Mouse (Mus musculus): ENCODE results near the gene Mnat1. TPM values are rescaled to one million over a fixed set of nuclear protein-coding genes. Genes with fewer than 3 reads are reported as not detected.
"Not testable (repeated sequence)": the region's sequence is repeated elsewhere in the genome, so short reads cannot be mapped to it uniquely, and the experiment has no call there.

The Mnat1 gene
- polyA plus RNA-seq, 1 experiment from 2014 or later, result 20.8 TPM

- Histone ChIP-seq H3K4me1 (no peaks in the 10 kb centered on the region), H3K27ac (no peak overlapping the region), H3K27me3 (no peaks in the 10 kb centered on the region), H3K4me3 (no peak overlapping the region), H3K36me3 (ENCODE audit: poor library complexity, severe bottlenecking) (peaks cover 16% of the 10 kb centered on the region), H3K9me3 (replicated peaks) (peaks cover 5% of the 10 kb centered on the region; the same call in 1 of the 2 replicates), H3K4me2 (no peak overlapping the region), H3K9ac (no peak overlapping the region)
- no peak for ATAC-seq
- WGBS, result 89% methylated on average over 12 of the region's 12 CpGs
These were observed 19.8 kb upstream of the Mnat1 start for GRCm38 (mm10) chr12:73103713-73104112.

- Histone ChIP-seq H3K9ac (no peak overlapping the region), H3K27me3 (peaks cover 12% of the 10 kb centered on the region; the same call in 1 of the 2 replicates), H3K27ac (no peak overlapping the region), H3K9me3 (replicated peaks) (peaks cover 5% of the 10 kb centered on the region; the same call in 1 of the 2 replicates), H3K4me2 (no peak overlapping the region), H3K4me1 (peaks cover 19% of the 10 kb centered on the region), H3K4me3 (no peak overlapping the region), H3K36me3 (ENCODE audit: poor library complexity, severe bottlenecking) (peaks cover 13% of the 10 kb centered on the region)
- ATAC-seq, result no peak
- 79% methylated on average over 2 of the region's 2 CpGs for whole genome bisulfite sequencing
These were observed 15.7 kb upstream of the Mnat1 start for GRCm38 (mm10) chr12:73107821-73108220.

GRCm38 (mm10) chr12:73110431-73111111, 12.9 kb upstream of the Mnat1 start:
- ATAC-seq, result no peak
- Histone ChIP-seq H3K27me3 (peaks cover 27% of the 10 kb centered on the region), H3K27ac (no peak overlapping the region), H3K4me3 (peak overlapping the region; percentile 70), H3K4me2 (peak overlapping the region; percentile 99), H3K36me3 (ENCODE audit: poor library complexity, severe bottlenecking) (no peaks in the 10 kb centered on the region), H3K4me1 (peaks cover 22% of the 10 kb centered on the region), H3K9me3 (replicated peaks) (no peaks in the 10 kb centered on the region), H3K9ac (0 out of 2 replicates have a peak overlapping the region, but pooled peaks have one; percentile 21)
- WGBS, result 4% methylated on average over 23 of the region's 23 CpGs

DNA sequence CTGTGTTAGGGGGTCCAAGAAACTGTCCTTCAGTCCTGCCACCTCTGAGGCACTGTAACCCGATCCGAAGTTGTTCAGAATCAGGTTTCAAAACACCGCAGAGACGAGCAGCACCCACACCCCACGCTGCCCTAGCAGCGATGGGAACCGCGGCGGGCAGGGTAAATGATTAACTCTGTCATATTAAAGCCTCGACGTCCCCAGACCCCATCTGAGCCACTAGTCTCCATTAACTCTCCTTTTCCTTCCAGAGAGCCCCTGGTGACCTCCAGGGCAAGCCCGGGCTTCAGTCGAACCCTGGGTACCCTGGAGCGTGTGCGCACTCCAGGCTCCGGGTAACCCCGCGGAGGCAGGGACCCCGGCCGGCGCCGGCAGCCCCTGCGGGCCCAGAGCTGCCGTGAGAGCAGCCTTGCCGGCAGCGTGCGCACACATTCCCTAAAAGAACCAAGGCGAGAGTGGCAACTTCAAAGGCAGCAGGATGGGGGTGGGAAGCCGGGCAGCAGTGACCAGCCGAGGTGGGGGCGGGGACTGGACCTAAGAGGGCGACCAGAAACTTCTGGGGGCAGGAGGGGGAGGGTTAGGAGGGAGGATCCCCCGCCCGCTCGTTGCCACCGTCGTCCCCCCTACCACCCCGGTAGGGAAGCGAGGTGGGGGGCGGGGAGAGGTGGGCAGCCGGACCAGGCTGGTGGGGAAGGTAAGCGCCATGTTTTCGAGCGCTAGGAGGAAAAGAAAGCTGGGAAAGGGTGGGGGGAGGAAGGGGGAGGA, 11.8 kb upstream of the Mnat1 start:
- H3K4me3 ChIP-seq, result peak overlapping the region; percentile 70
- no peaks in the 10 kb centered on the region for H3K36me3 ChIP-seq (ENCODE audit: poor library complexity, severe bottlenecking)
- under 1% methylated on average over 41 of the region's 44 CpGs for WGBS
- H3K4me1 ChIP-seq, result peaks cover 22% of the 10 kb centered on the region
- no peak overlapping the region for H3K27ac ChIP-seq
- peaks cover 29% of the 10 kb centered on the region for H3K27me3 ChIP-seq
- peak overlapping the region; percentile 99 for H3K4me2 ChIP-seq
- no peaks in the 10 kb centered on the region for H3K9me3 ChIP-seq (replicated peaks)
- ATAC-seq, result peak; percentile 65
- peak overlapping the region; percentile 70 for H3K9ac ChIP-seq

GRCm38 (mm10) chr12:73112326-73113087, 11.0 kb upstream of the Mnat1 start:
- peak overlapping the region; percentile 70 for H3K9ac ChIP-seq
- no peaks in the 10 kb centered on the region for H3K36me3 ChIP-seq (ENCODE audit: poor library complexity, severe bottlenecking)
- H3K4me2 ChIP-seq, result peak overlapping the region; percentile 99
- peaks cover 29% of the 10 kb centered on the region for H3K27me3 ChIP-seq
- peaks cover 22% of the 10 kb centered on the region for H3K4me1 ChIP-seq
- no peak overlapping the region for H3K27ac ChIP-seq
- WGBS, result under 1% methylated on average over 62 of the region's 71 CpGs
- peak; percentile 70 for ATAC-seq
- peak overlapping the region; percentile 70 for H3K4me3 ChIP-seq
- no peaks in the 10 kb centered on the region for H3K9me3 ChIP-seq (replicated peaks)

DNA sequence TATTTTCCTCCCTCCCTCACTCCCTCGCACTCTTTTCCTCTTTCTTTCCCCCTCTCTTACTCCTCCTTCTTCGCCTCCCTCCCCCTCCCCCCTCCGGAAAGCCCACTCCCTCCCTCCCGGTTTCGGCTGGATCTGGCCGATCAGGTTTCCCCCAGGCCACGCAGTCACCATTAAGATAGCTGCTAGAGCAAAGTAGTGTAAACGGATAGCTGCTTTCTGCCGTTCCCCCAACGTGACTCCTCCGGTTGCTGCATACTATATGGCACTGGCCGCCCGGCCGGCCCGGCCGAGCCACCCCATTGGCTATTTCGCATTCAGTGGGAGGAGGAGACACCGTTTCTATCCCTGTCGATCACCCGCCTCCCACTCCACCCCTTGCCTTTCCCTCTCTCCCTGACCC, 10.3 kb upstream of the Mnat1 start, which contains the start of gene Six4:
Gene Six4, minus strand, starts transcription at position 261 of the 400 bp plus-strand sequence.
- H3K9ac ChIP-seq, result peak within 1 kb of the TSS; percentile 70
- no peaks in the 10 kb centered on the region for H3K9me3 ChIP-seq (replicated peaks)
- peak within 1 kb of the TSS; percentile 70 for H3K4me3 ChIP-seq
- no peaks in the 10 kb centered on the region for H3K36me3 ChIP-seq (ENCODE audit: poor library complexity, severe bottlenecking)
- H3K4me1 ChIP-seq, result peaks cover 22% of the 10 kb centered on the region
- under 1% methylated on average over 20 of the region's 20 CpGs for WGBS
- peaks cover 29% of the 10 kb centered on the region for H3K27me3 ChIP-seq
- H3K27ac ChIP-seq, result no peak within 1 kb of the TSS
- ATAC-seq, result peak; percentile 85
- H3K4me2 ChIP-seq, result peak within 1 kb of the TSS; percentile 99

- Histone ChIP-seq H3K36me3 (ENCODE audit: poor library complexity, severe bottlenecking) (no peaks in the 10 kb centered on the region), H3K4me2 (no peak overlapping the region), H3K27me3 (no peaks in the 10 kb centered on the region), H3K27ac (no peak overlapping the region), H3K4me3 (no peak overlapping the region), H3K9me3 (replicated peaks) (no peaks in the 10 kb centered on the region), H3K4me1 (peaks cover 14% of the 10 kb centered on the region), H3K9ac (no peak overlapping the region)
- 73% methylated on average over 4 of the region's 4 CpGs for WGBS
- ATAC-seq, result no peak
These were observed 1.7 kb downstream of the Mnat1 start for GRCm38 (mm10) chr12:73125250-73125649.

DNA sequence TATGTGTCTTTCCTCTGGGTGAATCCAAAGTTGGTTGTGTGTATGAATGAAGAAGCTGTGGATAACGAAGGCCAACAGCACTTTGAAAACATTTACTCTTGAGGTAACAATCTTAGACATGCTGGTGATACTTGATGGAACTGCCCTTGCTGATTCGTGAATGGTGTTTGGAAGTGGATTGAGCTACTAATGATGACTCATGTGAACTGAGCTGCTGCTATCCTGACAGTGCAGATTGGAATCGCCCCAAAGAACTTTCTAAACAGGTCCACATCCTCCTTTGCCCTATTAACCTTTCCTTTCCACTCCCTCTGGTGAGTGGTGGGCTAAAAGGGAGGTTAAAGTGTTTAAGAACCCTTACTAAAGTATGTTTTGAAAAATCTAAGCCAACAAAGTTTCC, 17.2 kb downstream of the Mnat1 start:
- Histone ChIP-seq H3K27me3 (no peaks in the 10 kb centered on the region), H3K9me3 (replicated peaks) (no peaks in the 10 kb centered on the region), H3K4me1 (no peaks in the 10 kb centered on the region), H3K27ac (no peak overlapping the region), H3K4me2 (no peak overlapping the region), H3K36me3 (ENCODE audit: poor library complexity, severe bottlenecking) (0 out of 2 replicates have a peak, but pooled peaks cover 3% of the 10 kb centered on the region), H3K9ac (no peak overlapping the region), H3K4me3 (no peak overlapping the region)
- 94% methylated on average over 3 of the region's 3 CpGs for WGBS
- ATAC-seq, result no peak

DNA sequence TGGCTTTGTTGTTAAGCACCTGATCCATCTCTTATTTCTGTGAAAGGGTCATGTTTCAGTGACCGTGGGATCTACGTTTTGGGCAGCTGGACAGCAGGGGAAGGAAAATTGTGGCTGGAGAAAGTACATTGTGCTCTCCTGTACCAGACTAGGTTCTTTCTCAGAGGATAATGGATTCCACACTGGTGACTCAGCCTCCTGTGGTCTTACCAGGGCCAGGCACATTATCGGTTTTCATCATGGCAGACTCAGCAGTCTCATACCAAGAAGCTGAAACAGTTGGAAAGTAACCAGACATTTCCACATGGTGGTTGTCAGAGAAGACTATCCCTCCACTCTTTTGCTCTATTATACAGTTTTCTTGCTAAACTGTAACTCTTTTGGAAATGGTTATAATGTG, 23.7 kb downstream of the Mnat1 start:
- no peaks in the 10 kb centered on the region for H3K27me3 ChIP-seq
- 59% methylated on average over 3 of the region's 3 CpGs for WGBS
- H3K27ac ChIP-seq, result no peak overlapping the region
- H3K4me3 ChIP-seq, result no peak overlapping the region
- no peak overlapping the region for H3K9ac ChIP-seq
- H3K9me3 ChIP-seq (replicated peaks), result no peaks in the 10 kb centered on the region
- H3K4me2 ChIP-seq, result no peak overlapping the region
- H3K4me1 ChIP-seq, result no peaks in the 10 kb centered on the region
- H3K36me3 ChIP-seq (ENCODE audit: poor library complexity, severe bottlenecking), result 0 out of 2 replicates have a peak, but pooled peaks cover 3% of the 10 kb centered on the region
- no peak for ATAC-seq

GRCm38 (mm10) chr12:73151038-73151437, 27.5 kb downstream of the Mnat1 start:
- not testable (repeated sequence) for H3K4me1 ChIP-seq; H3K36me3 ChIP-seq (ENCODE audit: poor library complexity, severe bottlenecking); H3K4me3 ChIP-seq; H3K4me2 ChIP-seq; ATAC-seq; H3K27ac ChIP-seq; H3K9me3 ChIP-seq (replicated peaks); H3K9ac ChIP-seq; H3K27me3 ChIP-seq
- 96% methylated on average over 5 of the region's 5 CpGs for WGBS

DNA sequence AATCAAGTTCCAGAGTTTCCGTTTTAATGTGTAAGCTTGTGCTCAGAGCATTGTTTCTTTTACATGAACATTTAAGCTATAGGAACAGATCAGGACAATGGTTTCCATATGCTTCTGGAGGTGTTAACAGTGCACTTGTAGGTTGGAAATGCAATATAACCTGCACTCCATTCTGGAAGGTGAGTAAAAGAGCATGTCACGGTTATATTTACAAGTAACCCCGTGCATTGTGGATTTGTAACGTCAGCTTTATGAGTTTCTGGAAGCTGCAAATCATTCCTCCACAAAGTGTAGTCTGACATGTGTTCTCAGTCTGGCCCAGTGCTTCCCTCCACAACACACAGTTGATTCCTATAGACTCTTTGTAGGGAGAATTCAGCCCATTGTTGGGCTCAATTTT, 30.6 kb downstream of the Mnat1 start:
- H3K36me3 ChIP-seq (ENCODE audit: poor library complexity, severe bottlenecking), result no peaks in the 10 kb centered on the region
- H3K9me3 ChIP-seq (replicated peaks), result no peaks in the 10 kb centered on the region
- no peak overlapping the region for H3K27ac ChIP-seq
- H3K4me3 ChIP-seq, result no peak overlapping the region
- 95% methylated on average over 4 of the region's 4 CpGs for WGBS
- H3K4me1 ChIP-seq, result no peaks in the 10 kb centered on the region
- no peak overlapping the region for H3K4me2 ChIP-seq
- no peak overlapping the region for H3K9ac ChIP-seq
- no peaks in the 10 kb centered on the region for H3K27me3 ChIP-seq
- no peak for ATAC-seq

DNA sequence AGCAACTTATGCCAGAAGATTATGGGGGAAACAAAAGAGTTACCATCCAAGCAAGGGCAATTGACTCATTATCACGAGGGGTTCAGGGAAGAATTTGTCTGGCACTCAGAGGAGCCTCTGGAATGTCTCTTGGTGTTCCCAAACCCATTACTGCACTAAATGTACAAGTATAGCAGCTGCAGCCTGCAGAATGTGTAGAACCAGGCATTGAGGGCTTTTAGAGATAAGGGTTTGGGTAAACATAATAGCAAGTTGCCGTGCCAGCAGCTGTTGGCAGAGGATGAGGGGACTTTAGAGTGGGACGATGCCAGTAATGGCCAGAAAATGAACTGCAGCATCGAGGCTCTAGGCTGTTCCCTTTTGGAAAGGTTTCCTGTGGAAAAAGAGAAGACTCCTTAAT, 36.8 kb downstream of the Mnat1 start:
- H3K36me3 ChIP-seq (ENCODE audit: poor library complexity, severe bottlenecking), result no peaks in the 10 kb centered on the region
- H3K9ac ChIP-seq, result no peak overlapping the region
- no peak overlapping the region for H3K4me3 ChIP-seq
- no peak overlapping the region for H3K27ac ChIP-seq
- no peaks in the 10 kb centered on the region for H3K27me3 ChIP-seq
- WGBS, result 56% methylated on average over 4 of the region's 4 CpGs
- H3K4me1 ChIP-seq, result peaks cover 8% of the 10 kb centered on the region
- no peak overlapping the region for H3K4me2 ChIP-seq
- ATAC-seq, result no peak
- H3K9me3 ChIP-seq (replicated peaks), result no peaks in the 10 kb centered on the region
